Mouse (Mus musculus): ENCODE data around the gene Cfap206. TPM values are rescaled to one million over a fixed set of nuclear protein-coding genes. Genes with fewer than 3 reads are reported as not detected.

Cfap206 gene
- total RNA-seq, 1 experiment from 2014 or later: 0.41 TPM

DNA sequence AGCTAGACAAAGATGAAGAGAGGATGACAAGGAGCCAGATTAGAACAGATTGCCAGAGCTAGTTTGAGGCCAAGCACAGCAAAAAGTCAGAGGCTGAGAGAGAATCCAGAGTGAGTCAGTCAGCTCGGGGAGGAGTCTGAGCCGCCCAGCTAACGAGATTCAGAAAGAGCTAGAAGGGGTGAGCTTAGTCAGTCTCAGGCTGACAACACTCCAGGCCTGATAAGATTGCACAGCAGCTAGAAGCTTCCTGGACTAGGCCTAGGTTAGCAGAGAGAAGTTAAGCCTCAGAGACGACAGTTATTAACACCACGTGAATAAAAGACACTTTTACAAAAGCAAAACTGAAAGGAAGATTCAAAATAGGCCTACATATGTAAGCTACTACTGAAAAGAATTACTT lies 62.1 kb downstream of the Cfap206 start:
- DNase-seq: no peak

DNA sequence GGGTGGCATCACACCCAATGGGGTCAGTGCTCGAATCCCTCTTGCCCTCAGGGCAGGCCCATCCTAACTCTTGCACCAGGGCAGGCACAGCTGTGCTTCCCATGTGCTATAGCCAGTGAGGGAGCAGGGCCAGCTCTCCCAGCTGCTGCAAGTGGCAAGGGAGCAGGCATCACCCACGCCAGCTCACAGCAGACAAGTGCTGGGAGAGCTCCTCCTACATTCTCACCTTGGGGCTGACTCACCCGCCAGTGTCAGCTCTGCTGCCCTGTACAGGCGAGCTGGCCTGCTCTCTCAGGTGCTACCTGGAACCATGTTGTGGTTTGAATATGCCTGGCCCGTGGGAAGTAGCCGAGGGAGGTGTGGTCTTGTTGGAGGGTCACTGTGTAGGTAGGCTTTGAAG lies 68.1 kb downstream of the Cfap206 start:
- DNase-seq: no peak

DNA sequence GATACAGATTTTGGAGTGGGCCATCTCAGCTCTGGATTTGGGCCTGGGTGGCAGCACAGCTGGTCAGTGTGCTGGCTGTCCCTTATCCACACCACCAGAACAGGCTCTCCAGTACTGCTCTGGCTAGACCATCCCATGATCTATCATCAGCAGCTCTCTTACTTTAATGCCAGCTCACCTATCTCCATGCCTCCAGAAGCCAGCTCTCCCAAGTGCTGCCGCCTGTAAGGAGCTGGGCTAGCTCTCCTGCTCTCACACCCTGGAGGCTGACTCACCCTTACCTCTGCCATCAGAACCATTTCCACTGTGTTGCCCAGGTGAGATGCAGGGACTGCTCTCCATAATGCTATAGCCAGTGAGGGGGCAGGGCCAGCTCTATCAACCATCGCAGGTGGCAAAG lies 68.5 kb downstream of the Cfap206 start:
- DNase-seq: no peak

DNA sequence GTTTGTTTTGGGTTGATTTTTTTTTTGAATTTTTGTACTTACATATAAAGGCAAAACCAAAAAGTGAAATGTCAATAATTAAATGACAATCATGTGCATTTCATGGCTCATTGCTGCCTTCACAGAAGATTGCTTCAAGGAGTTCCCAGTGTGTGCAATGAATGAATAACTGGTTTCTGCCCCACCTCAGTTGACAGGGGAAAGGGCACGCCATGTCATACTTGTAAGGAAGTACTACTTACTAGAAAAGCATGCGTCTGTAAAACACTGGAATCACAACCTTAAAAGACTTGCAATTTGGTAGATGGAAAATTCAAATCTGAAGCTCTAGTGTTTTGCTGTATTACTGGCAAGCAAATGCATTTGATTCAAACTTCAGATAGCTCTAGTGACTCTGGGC lies 71.0 kb downstream of the Cfap206 start:
- DNase-seq: no peak

DNA sequence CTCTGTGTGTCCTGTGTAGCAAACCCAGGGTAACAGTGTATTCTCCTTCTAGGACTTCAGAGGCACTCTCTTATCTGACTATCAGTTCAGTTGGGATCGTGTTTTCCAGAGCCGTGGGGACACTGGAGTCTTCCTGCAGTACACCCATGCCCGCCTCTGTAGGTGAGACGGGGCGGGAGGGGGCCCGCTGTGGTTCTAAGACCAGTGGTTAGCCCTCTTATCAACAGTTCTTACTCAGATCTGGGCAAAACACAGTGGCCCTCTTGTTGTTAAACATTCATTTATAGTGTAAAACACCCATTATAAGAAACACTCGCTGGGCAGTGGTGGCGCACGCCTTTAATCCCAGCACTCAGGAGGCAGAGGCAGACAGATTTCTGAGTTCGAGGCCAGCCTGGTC lies 73.9 kb downstream of the Cfap206 start:
- no peak for DNase-seq

DNA sequence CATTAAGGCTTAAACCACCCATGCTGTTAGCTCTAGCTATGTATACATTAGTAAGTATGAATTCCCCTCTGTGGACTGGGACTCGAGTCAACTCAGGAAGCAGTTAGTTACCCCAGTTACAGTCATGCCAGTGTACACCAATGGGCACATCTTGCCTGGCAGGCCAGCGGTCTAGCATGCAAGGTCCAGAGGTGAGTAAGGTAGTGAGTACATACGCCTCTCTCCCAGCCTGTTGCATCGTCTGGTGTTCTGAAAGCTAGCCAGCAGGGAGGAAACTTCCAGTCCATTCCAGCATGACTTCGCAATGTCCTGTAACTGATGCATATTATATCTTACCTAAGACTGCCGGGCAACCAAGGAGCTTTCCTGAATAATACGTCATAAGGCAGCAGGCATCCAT lies 76.8 kb downstream of the Cfap206 start:
- no peak for DNase-seq

DNA sequence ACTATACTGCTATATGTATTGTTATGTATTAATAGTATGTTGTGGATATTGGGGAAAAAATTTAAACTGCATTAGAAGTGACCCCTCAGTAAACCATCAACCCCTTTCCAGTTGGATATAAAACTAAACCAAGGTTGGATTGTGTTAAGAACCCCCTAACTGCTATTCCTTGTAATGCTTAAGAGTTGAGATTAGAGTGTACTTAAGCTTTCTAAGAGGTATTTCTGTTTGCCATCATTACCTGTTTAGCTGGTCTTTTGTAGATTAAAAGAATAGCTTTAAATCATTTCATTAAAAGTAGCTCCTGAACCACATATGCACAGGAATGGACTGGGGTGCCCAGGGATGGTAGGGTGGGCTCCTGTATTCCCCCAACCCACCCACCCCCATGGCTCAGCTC lies 85.2 kb downstream of the Cfap206 start:
- DNase-seq: no peak

DNA sequence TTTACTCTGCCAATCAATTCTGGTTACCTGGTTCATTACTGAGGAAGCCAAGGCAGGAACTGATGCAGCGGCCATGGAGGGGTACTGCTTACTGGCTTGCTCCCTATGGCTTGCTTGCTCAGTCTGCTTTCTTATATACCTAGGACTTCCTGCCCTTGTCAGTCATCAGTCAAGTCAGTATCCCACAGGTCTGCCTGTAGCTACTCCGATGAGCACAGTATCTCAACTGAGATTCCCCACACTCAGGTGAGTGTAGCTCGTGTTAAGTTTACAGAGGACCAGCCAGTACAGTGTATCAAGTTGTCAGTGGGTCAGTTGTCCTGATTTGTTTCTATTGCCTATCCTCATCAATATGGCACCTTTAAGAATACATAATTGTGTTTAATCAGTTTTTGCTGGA lies 89.3 kb downstream of the Cfap206 start:
- DNase-seq: no peak

DNA sequence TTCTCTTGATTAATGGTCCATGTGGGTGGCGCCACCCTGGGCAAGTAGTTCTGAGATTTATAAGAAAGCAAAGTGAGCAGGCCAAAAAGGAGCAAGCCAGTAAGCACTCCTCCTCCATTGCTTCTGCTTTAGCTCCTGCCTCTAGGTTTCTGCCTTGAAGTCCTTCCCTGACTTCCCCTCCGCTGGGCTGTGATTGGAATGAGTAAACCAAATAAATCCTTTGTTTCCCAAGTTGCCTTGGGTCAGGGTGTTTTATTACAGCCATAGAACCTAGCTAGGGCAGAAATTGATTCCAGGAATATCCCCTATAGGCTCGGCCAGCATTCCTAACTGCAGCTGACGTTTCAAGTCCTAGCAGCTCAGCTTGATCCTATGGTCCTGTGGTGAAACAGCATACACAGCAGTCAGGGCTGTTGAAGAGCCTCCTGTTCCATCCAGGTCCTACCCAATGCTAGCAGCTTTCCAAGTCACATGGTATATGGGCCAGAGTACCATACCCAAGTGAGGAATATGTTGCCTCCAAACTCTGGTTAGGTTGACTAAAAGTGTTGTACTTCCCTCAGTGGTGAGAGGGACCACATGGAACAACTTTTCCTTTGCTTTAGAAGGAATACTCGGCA lies 90.2 kb downstream of the Cfap206 start:
- no peak for DNase-seq

Other genes with a start within 250 kb of the Cfap206 start
- gene Akirin2, start 179.3 kb downstream of the Cfap206 start, total RNA-seq (2021): 65.6 and 67.0 TPM in 2 replicates
- 62.1 and 76.6 TPM in 2 replicates for gene Orc3, start 115.3 kb downstream of the Cfap206 start, total RNA-seq (2021)
- 43.1 and 51.2 TPM in 2 replicates for gene Rars2, start 115.2 kb downstream of the Cfap206 start, total RNA-seq (2021)
- gene Slc35a1, start 42.8 kb downstream of the Cfap206 start, total RNA-seq (2021): 35.7 and 40.5 TPM in 2 replicates
- gene Gm136, start 26.1 kb upstream of the Cfap206 start, total RNA-seq (2021): not detected in 2 replicates
- gene Smim8, start 48.2 kb upstream of the Cfap206 start, total RNA-seq (2021): 15.8 and 17.7 TPM in 2 replicates
- gene Zfp292, start 152.8 kb upstream of the Cfap206 start, total RNA-seq (2021): 18.7 and 21.9 TPM in 2 replicates
- gene Cga, start 163.6 kb upstream of the Cfap206 start, total RNA-seq (2021): not detected in 2 replicates